Mouse (Mus musculus): Measurements from ENCODE around the gene Npas2. TPM values are rescaled to one million over a fixed set of nuclear protein-coding genes. Genes with fewer than 3 reads are reported as not detected.
A peak's percentile ranks its signal among the peaks of the same experiment; 100 is the strongest.

Npas2 gene
- total and polyA plus RNA-seq, 3 experiments: 1.8 to 10.0 (median 3.7) TPM

GRCm38 (mm10) chr1:39179806-39180205, 13.7 kb upstream of the Npas2 start:
- intact Hi-C loops (cut with DNase I): no loop called here
- no peak overlapping the region for H3K27ac ChIP-seq
- H3K36me3 ChIP-seq (ENCODE audit: control insufficient read depth, insufficient read depth, low read length): no peaks in the 10 kb centered on the region
- DNase-seq: no peak
- no peak overlapping the region for H3K4me3 ChIP-seq
- no peak for TF ChIP-seq POLR2A (IDR thresholded peaks at IDR 0.05; ENCODE audit: insufficient read depth, low read depth, low read length)
- TF ChIP-seq CTCF (IDR thresholded peaks at IDR 0.05): no peak
- TF ChIP-seq EP300 (IDR thresholded peaks at IDR 0.05; ENCODE audit: insufficient read depth, low read depth, low read length): no peak
- no peaks in the 10 kb centered on the region for H3K79me2 ChIP-seq (replicated peaks; ENCODE audit: control insufficient read depth, insufficient read depth, low read length)
- H3K9ac ChIP-seq (ENCODE audit: low read depth, low read length): no peak overlapping the region
- no peaks in the 10 kb centered on the region for H3K27me3 ChIP-seq (ENCODE audit: control insufficient read depth, insufficient read depth, low read length)
- WGBS: 88% methylated on average over 11 of the region's 11 CpGs
- H3K4me1 ChIP-seq (ENCODE audit: control insufficient read depth, insufficient read depth, low read length): no peaks in the 10 kb centered on the region

- H3K4me3 ChIP-seq: no peak overlapping the region
- TF ChIP-seq CTCF (IDR thresholded peaks at IDR 0.05) (peak; percentile 40), EP300 (IDR thresholded peaks at IDR 0.05; ENCODE audit: insufficient read depth, low read depth, low read length) (no peak)
- no peak overlapping the region for H3K27ac ChIP-seq
- H3K79me2 ChIP-seq (replicated peaks; ENCODE audit: control insufficient read depth, insufficient read depth, low read length): no peaks in the 10 kb centered on the region
- H3K36me3 ChIP-seq (ENCODE audit: control insufficient read depth, insufficient read depth, low read length): no peaks in the 10 kb centered on the region
- 96% methylated on average over 1 of the region's 1 CpGs for WGBS
- no peak overlapping the region for H3K9ac ChIP-seq (ENCODE audit: low read depth, low read length)
- intact Hi-C loops (cut with DNase I): no loop called here
- H3K27me3 ChIP-seq (ENCODE audit: control insufficient read depth, insufficient read depth, low read length): no peaks in the 10 kb centered on the region
- H3K4me1 ChIP-seq (ENCODE audit: control insufficient read depth, insufficient read depth, low read length): no peaks in the 10 kb centered on the region; the same call in 1 of the 2 replicates
- DNase-seq: no peak
Measured at GRCm38 (mm10) chr1:39180517-39180916, 13.0 kb upstream of the Npas2 start.

GRCm38 (mm10) chr1:39181901-39182300, 11.6 kb upstream of the Npas2 start:
- Histone ChIP-seq H3K27ac (no peak overlapping the region), H3K79me2 (replicated peaks; ENCODE audit: control insufficient read depth, insufficient read depth, low read length) (no peaks in the 10 kb centered on the region), H3K4me1 (ENCODE audit: control insufficient read depth, insufficient read depth, low read length) (peaks cover 1% of the 10 kb centered on the region; the same call in 1 of the 2 replicates), H3K27me3 (ENCODE audit: control insufficient read depth, insufficient read depth, low read length) (no peaks in the 10 kb centered on the region), H3K9ac (ENCODE audit: low read depth, low read length) (no peak overlapping the region), H3K36me3 (ENCODE audit: control insufficient read depth, insufficient read depth, low read length) (no peaks in the 10 kb centered on the region), H3K4me3 (no peak overlapping the region)
- TF ChIP-seq POLR2A (IDR thresholded peaks at IDR 0.05; ENCODE audit: insufficient read depth, low read depth, low read length): no peak
- no peak for TF ChIP-seq CTCF (IDR thresholded peaks at IDR 0.05)
- no peak for TF ChIP-seq EP300 (IDR thresholded peaks at IDR 0.05; ENCODE audit: insufficient read depth, low read depth, low read length)
- DNase-seq: no peak
- intact Hi-C loops (cut with DNase I): no loop called here
- 84% methylated on average over 4 of the region's 4 CpGs for WGBS

- TF ChIP-seq POLR2A (IDR thresholded peaks at IDR 0.05; ENCODE audit: insufficient read depth, low read depth, low read length) (no peak), EP300 (IDR thresholded peaks at IDR 0.05; ENCODE audit: insufficient read depth, low read depth, low read length) (no peak), CTCF (IDR thresholded peaks at IDR 0.05) (no peak)
- H3K9ac ChIP-seq (ENCODE audit: low read depth, low read length): no peak overlapping the region
Measured at GRCm38 (mm10) chr1:39185833-39186232, 7.7 kb upstream of the Npas2 start.

GRCm38 (mm10) chr1:39186711-39187437, 6.7 kb upstream of the Npas2 start:
- Histone ChIP-seq H3K36me3 (ENCODE audit: control insufficient read depth, insufficient read depth, low read length) (no peaks in the 10 kb centered on the region), H3K27me3 (ENCODE audit: control insufficient read depth, insufficient read depth, low read length) (no peaks in the 10 kb centered on the region), H3K9ac (ENCODE audit: low read depth, low read length) (no peak overlapping the region), H3K79me2 (replicated peaks; ENCODE audit: control insufficient read depth, insufficient read depth, low read length) (no peaks in the 10 kb centered on the region), H3K27ac (no peak overlapping the region), H3K4me1 (ENCODE audit: control insufficient read depth, insufficient read depth, low read length) (peaks cover 1% of the 10 kb centered on the region; the same call in 1 of the 2 replicates), H3K4me3 (no peak overlapping the region)
- no peak for TF ChIP-seq CTCF (IDR thresholded peaks at IDR 0.05)
- no peak for TF ChIP-seq POLR2A (IDR thresholded peaks at IDR 0.05; ENCODE audit: insufficient read depth, low read depth, low read length)
- no peak for TF ChIP-seq EP300 (IDR thresholded peaks at IDR 0.05; ENCODE audit: insufficient read depth, low read depth, low read length)
- intact Hi-C loops (cut with DNase I): no loop called here
- 35% methylated on average over 6 of the region's 6 CpGs for WGBS
- no peak for DNase-seq

More at GRCm38 (mm10) chr1:39185833-39186232, 7.7 kb upstream of the Npas2 start:
- H3K27me3 ChIP-seq (ENCODE audit: control insufficient read depth, insufficient read depth, low read length): no peaks in the 10 kb centered on the region
- 35% methylated on average over 5 of the region's 5 CpGs for WGBS
- H3K4me1 ChIP-seq (ENCODE audit: control insufficient read depth, insufficient read depth, low read length): peaks cover 1% of the 10 kb centered on the region; the same call in 1 of the 2 replicates
- no peak overlapping the region for H3K4me3 ChIP-seq
- peak in 1 of 2 experiments; percentile 8 for DNase-seq
- H3K79me2 ChIP-seq (replicated peaks; ENCODE audit: control insufficient read depth, insufficient read depth, low read length): no peaks in the 10 kb centered on the region
- no peaks in the 10 kb centered on the region for H3K36me3 ChIP-seq (ENCODE audit: control insufficient read depth, insufficient read depth, low read length)
- peak overlapping the region; percentile 47 for H3K27ac ChIP-seq
- intact Hi-C loops (cut with DNase I): no loop called here

GRCm38 (mm10) chr1:39191122-39191521, 2.4 kb upstream of the Npas2 start:
- no peak for DNase-seq
- no peaks in the 10 kb centered on the region for H3K79me2 ChIP-seq (replicated peaks; ENCODE audit: control insufficient read depth, insufficient read depth, low read length)
- H3K4me1 ChIP-seq (ENCODE audit: control insufficient read depth, insufficient read depth, low read length): peaks cover 2% of the 10 kb centered on the region
- H3K4me3 ChIP-seq: no peak overlapping the region
- WGBS: 67% methylated on average over 5 of the region's 5 CpGs
- H3K9ac ChIP-seq (ENCODE audit: low read depth, low read length): no peak overlapping the region
- H3K27ac ChIP-seq: peak overlapping the region; percentile 4
- H3K27me3 ChIP-seq (ENCODE audit: control insufficient read depth, insufficient read depth, low read length): peaks cover 2% of the 10 kb centered on the region; the same call in 1 of the 2 replicates
- TF ChIP-seq EP300 (IDR thresholded peaks at IDR 0.05; ENCODE audit: insufficient read depth, low read depth, low read length) (no peak), CTCF (IDR thresholded peaks at IDR 0.05) (no peak), POLR2A (IDR thresholded peaks at IDR 0.05; ENCODE audit: insufficient read depth, low read depth, low read length) (no peak)
- no peaks in the 10 kb centered on the region; the same call in none of the 2 replicates for H3K36me3 ChIP-seq (ENCODE audit: control insufficient read depth, insufficient read depth, low read length)
- intact Hi-C loops (cut with DNase I): loop anchor here (5.0 to 10.0 kb wide), 3 partner anchors 84 to 344 kb away; partner anchors contain the start of gene Cnot11

Measured in heart, adult 2 months (tissue).